Mouse (Mus musculus): ENCODE results near the gene Ice2.

DNA sequence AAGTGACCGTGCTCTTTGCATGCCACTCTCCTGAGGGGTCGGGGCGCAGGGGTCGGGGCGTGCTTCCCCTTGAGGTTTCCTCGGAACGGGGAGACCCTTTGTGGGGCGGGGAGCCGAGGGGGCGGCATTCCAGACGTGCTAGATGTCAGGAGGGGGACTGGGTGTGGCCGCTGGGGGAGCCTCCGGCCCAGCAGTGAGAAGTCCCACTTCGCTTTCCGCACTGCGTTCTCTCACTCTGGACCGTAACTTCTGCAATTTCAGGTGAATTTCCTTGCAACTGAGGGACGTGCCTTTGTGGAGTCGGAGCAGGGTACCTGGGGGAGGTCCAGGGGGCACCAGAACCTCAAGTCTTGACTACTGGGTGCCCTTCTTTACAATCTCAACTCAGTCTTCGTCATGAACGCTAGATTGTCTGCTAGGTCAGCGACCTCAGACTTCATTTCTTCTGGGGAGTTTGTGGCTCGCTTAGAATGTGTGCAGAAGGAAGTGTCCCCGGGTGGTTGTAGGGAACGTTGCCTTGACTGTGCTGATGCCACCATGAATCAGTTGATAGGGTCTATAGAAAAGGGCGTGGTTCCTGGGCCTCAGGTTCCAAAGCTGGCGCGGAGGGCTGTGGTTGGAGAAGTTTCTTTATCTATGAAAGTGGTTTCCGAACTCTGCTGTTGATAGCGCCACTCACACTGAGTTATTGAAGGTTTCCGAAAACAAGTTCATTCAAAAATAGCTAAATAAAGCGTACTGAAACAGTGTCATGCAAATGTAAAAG lies 56.4 kb downstream of the Ice2 start:
- TF ChIP-seq CTCF (IDR thresholded peaks at IDR 0.05; ENCODE audit: borderline replicate concordance, insufficient read depth, low read depth, low read length) (no peak), POLR2A (IDR thresholded peaks at IDR 0.05; ENCODE audit: borderline replicate concordance, insufficient read depth, low read length) (no peak)
